Mouse (Mus musculus) layer of hippocampus, postnatal 14 days (tissue): ENCODE measurements around the gene Drp2. TPM values are rescaled to one million over a fixed set of nuclear protein-coding genes. Genes with fewer than 3 reads are reported as not detected.

Experiments used
- DNase-seq, 2 experiments: peaks; one replicate each; pipeline ENCODE4 v3.0.0; 2021 to 2022; ENCODE audit warnings: low spot score in 2 of 2, mixed read lengths in 1 of 2
- long read RNA-seq, 2 experiments: library from polyadenylated mRNA; stranded (forward); transcript quantifications; one replicate each; pipeline ENCODE4 v2.0.0; 2021
- total RNA-seq, 2 experiments: library from RNA; stranded (reverse); gene quantifications; 2 replicates each; pipeline ENCODE4 v1.2.3; 2021

The Drp2 gene
- total RNA-seq = 10 to 100 TPM; 40.8 to 47.7 TPM
- long read RNA-seq, experiment 1, full-length matches to known transcripts = 5 of 13 reads
- long read RNA-seq, experiment 1, partial matches to known transcripts = 2 of 13 reads
- long read RNA-seq, experiment 1, other reads (novel, unspliced or antisense) = 6 of 13 reads
- long read RNA-seq, experiment 2, full-length matches to known transcripts = 7 of 20 reads
- long read RNA-seq, experiment 2, partial matches to known transcripts = 3 of 20 reads
- long read RNA-seq, experiment 2, other reads (novel, unspliced or antisense) = 10 of 20 reads

- DNase-seq = peak in 1 of 2 experiments; percentile 23
Measured at GRCm38 (mm10) chrX:134403863-134404583, at the start of gene Drp2. Gene Drp2, plus strand, starts transcription at chrX:134404551.

- no peak for DNase-seq
Measured at GRCm38 (mm10) chrX:134359336-134359735, 45.0 kb upstream of the Drp2 start.

GRCm38 (mm10) chrX:134362156-134362555 lies 42.2 kb upstream of the Drp2 start:
- no peak for DNase-seq

GRCm38 (mm10) chrX:134365421-134365820 lies 38.9 kb upstream of the Drp2 start:
- no peak for DNase-seq

- DNase-seq = no peak
Measured at GRCm38 (mm10) chrX:134366547-134366946, 37.8 kb upstream of the Drp2 start.

- DNase-seq = no peak
Measured at GRCm38 (mm10) chrX:134371279-134371678, 33.1 kb upstream of the Drp2 start.

- DNase-seq = no peak
Measured at GRCm38 (mm10) chrX:134374190-134374589, 30.2 kb upstream of the Drp2 start.

GRCm38 (mm10) chrX:134384896-134385295 lies 19.5 kb upstream of the Drp2 start:
- no peak for DNase-seq

- DNase-seq = no peak
Measured at GRCm38 (mm10) chrX:134398972-134399371, 5.4 kb upstream of the Drp2 start.

GRCm38 (mm10) chrX:134404584-134404955 lies 219 bp downstream of the Drp2 start:
- no peak for DNase-seq

- DNase-seq = no peak
Measured at GRCm38 (mm10) chrX:134409354-134409900, 5.1 kb downstream of the Drp2 start.

- no peak for DNase-seq
Measured at GRCm38 (mm10) chrX:134412096-134412495, 7.7 kb downstream of the Drp2 start.

- DNase-seq = no peak
Measured at GRCm38 (mm10) chrX:134420097-134420496, 15.7 kb downstream of the Drp2 start.

GRCm38 (mm10) chrX:134424263-134424662 lies 19.9 kb downstream of the Drp2 start:
- DNase-seq = no peak

GRCm38 (mm10) chrX:134425798-134426197 lies 21.4 kb downstream of the Drp2 start:
- DNase-seq = peak in 1 of 2 experiments; percentile 29

- peak in 1 of 2 experiments; percentile 27 for DNase-seq
Measured at GRCm38 (mm10) chrX:134426819-134427218, 22.5 kb downstream of the Drp2 start.

GRCm38 (mm10) chrX:134427307-134427706 lies 23.0 kb downstream of the Drp2 start:
- DNase-seq = no peak

GRCm38 (mm10) chrX:134474988-134475710 lies 70.8 kb downstream of the Drp2 start:
- no peak for DNase-seq

- DNase-seq = no peak
Measured at GRCm38 (mm10) chrX:134476290-134476689, 71.9 kb downstream of the Drp2 start, which contains the start of gene Taf7l. Gene Taf7l, minus strand, starts transcription at chrX:134476490.

GRCm38 (mm10) chrX:134481720-134482119 lies 77.4 kb downstream of the Drp2 start:
- DNase-seq = no peak

- no peak for DNase-seq
Measured at GRCm38 (mm10) chrX:134500651-134501050, 96.3 kb downstream of the Drp2 start.
